Mouse (Mus musculus) c-Kit-positive CD71-positive TER-119-positive erythroid progenitor cells, embryonic 14.5 days (primary cell): ENCODE data around the gene Ano6.

Source experiments
- DNase-seq: peaks from one replicate; pipeline ENCODE4 v3.0.0-alpha.2; 2013; ENCODE audit warnings: low spot score

Gene Ano6

GRCm38 (mm10) chr15:95974021-95974597 lies 183.5 kb downstream of the Ano6 start:
- no peak for DNase-seq

- DNase-seq = no peak
Measured at GRCm38 (mm10) chr15:95976156-95976876, 185.7 kb downstream of the Ano6 start.

GRCm38 (mm10) chr15:95977169-95977938 lies 186.7 kb downstream of the Ano6 start:
- DNase-seq = no peak

- DNase-seq = no peak
Measured at GRCm38 (mm10) chr15:95977939-95978252, 187.3 kb downstream of the Ano6 start.

GRCm38 (mm10) chr15:95980641-95981040 lies 190.0 kb downstream of the Ano6 start:
- no peak for DNase-seq

- DNase-seq = no peak
Measured at GRCm38 (mm10) chr15:95987916-95988315, 197.3 kb downstream of the Ano6 start.

- DNase-seq = no peak
Measured at GRCm38 (mm10) chr15:95989496-95990124, 199.0 kb downstream of the Ano6 start.

- no peak for DNase-seq
Measured at GRCm38 (mm10) chr15:96002958-96003601, 212.4 kb downstream of the Ano6 start.

GRCm38 (mm10) chr15:96011640-96012390 lies 221.2 kb downstream of the Ano6 start:
- no peak for DNase-seq

GRCm38 (mm10) chr15:96012391-96012775 lies 221.7 kb downstream of the Ano6 start:
- DNase-seq = no peak

- no peak for DNase-seq
Measured at GRCm38 (mm10) chr15:96014501-96014900, 223.9 kb downstream of the Ano6 start.

GRCm38 (mm10) chr15:96020465-96020864 lies 229.8 kb downstream of the Ano6 start:
- DNase-seq = no peak

GRCm38 (mm10) chr15:96021506-96021905 lies 230.9 kb downstream of the Ano6 start:
- no peak for DNase-seq
